Mouse (Mus musculus): ENCODE measurements around the gene Kcp. TPM values are rescaled to one million over a fixed set of nuclear protein-coding genes. Genes with fewer than 3 reads are reported as not detected.

Kcp gene
- polyA plus RNA-seq, 1 experiment = not detected

GRCm38 (mm10) chr6:29539502-29539901, 31.8 kb upstream of the Kcp start:
- no peak overlapping the region for H3K27ac ChIP-seq (ENCODE audit: control insufficient read depth, insufficient read depth, low read depth, low read length, poor library complexity)

GRCm38 (mm10) chr6:29537221-29537620, 29.5 kb upstream of the Kcp start:
- no peaks in the 10 kb centered on the region for H3K4me1 ChIP-seq (ENCODE audit: control insufficient read depth, insufficient read depth, low read length)
- no peak overlapping the region for H3K27ac ChIP-seq (ENCODE audit: control insufficient read depth, insufficient read depth, low read depth, low read length, poor library complexity)
- TF ChIP-seq CTCF (IDR thresholded peaks at IDR 0.05; ENCODE audit: control insufficient read depth, insufficient read depth, low read length) = no peak
- no peak for TF ChIP-seq POLR2A (IDR thresholded peaks at IDR 0.05; ENCODE audit: borderline replicate concordance, control insufficient read depth, low read depth, low read length)
- H3K4me3 ChIP-seq (replicated peaks; ENCODE audit: control insufficient read depth, low read depth, low read length) = no peak overlapping the region
- 82% methylated on average over 3 of the region's 3 CpGs for WGBS

More at GRCm38 (mm10) chr6:29539502-29539901, 31.8 kb upstream of the Kcp start:
- TF ChIP-seq POLR2A (IDR thresholded peaks at IDR 0.05; ENCODE audit: borderline replicate concordance, control insufficient read depth, low read depth, low read length) = no peak
- TF ChIP-seq CTCF (IDR thresholded peaks at IDR 0.05; ENCODE audit: control insufficient read depth, insufficient read depth, low read length) = no peak
- Histone ChIP-seq H3K4me1 (ENCODE audit: control insufficient read depth, insufficient read depth, low read length) (no peaks in the 10 kb centered on the region), H3K4me3 (replicated peaks; ENCODE audit: control insufficient read depth, low read depth, low read length) (no peak overlapping the region)
- WGBS = 93% methylated on average over 8 of the region's 8 CpGs

GRCm38 (mm10) chr6:29536651-29537193, 29.0 kb upstream of the Kcp start:
- H3K27ac ChIP-seq (ENCODE audit: control insufficient read depth, insufficient read depth, low read depth, low read length, poor library complexity) = 0 out of 2 replicates have a peak overlapping the region, but pooled peaks have one; percentile 20
- no peak overlapping the region for H3K4me3 ChIP-seq (replicated peaks; ENCODE audit: control insufficient read depth, low read depth, low read length)
- TF ChIP-seq CTCF (IDR thresholded peaks at IDR 0.05; ENCODE audit: control insufficient read depth, insufficient read depth, low read length) (0 out of 2 replicates have a peak, but pooled peaks have one; percentile 36), POLR2A (IDR thresholded peaks at IDR 0.05; ENCODE audit: borderline replicate concordance, control insufficient read depth, low read depth, low read length) (no peak)
- WGBS = 65% methylated on average over 4 of the region's 4 CpGs
- no peaks in the 10 kb centered on the region for H3K4me1 ChIP-seq (ENCODE audit: control insufficient read depth, insufficient read depth, low read length)

- H3K4me1 ChIP-seq (ENCODE audit: control insufficient read depth, insufficient read depth, low read length) = no peaks in the 10 kb centered on the region
- H3K4me3 ChIP-seq (replicated peaks; ENCODE audit: control insufficient read depth, low read depth, low read length) = no peak overlapping the region
- 79% methylated on average over 6 of the region's 6 CpGs for WGBS
- TF ChIP-seq CTCF (IDR thresholded peaks at IDR 0.05; ENCODE audit: control insufficient read depth, insufficient read depth, low read length) (no peak), POLR2A (IDR thresholded peaks at IDR 0.05; ENCODE audit: borderline replicate concordance, control insufficient read depth, low read depth, low read length) (no peak)
- no peak overlapping the region for H3K27ac ChIP-seq (ENCODE audit: control insufficient read depth, insufficient read depth, low read depth, low read length, poor library complexity)
Measured at GRCm38 (mm10) chr6:29535316-29535715, 27.6 kb upstream of the Kcp start.

GRCm38 (mm10) chr6:29530050-29530449, 22.3 kb upstream of the Kcp start:
- Histone ChIP-seq H3K27ac (ENCODE audit: control insufficient read depth, insufficient read depth, low read depth, low read length, poor library complexity) (peak overlapping the region; percentile 33), H3K4me1 (ENCODE audit: control insufficient read depth, insufficient read depth, low read length) (peaks cover 4% of the 10 kb centered on the region; the same call in 1 of the 2 replicates), H3K4me3 (replicated peaks; ENCODE audit: control insufficient read depth, low read depth, low read length) (no peak overlapping the region)
- 31% methylated on average over 4 of the region's 4 CpGs for WGBS
- no peak for TF ChIP-seq POLR2A (IDR thresholded peaks at IDR 0.05; ENCODE audit: borderline replicate concordance, control insufficient read depth, low read depth, low read length)

GRCm38 (mm10) chr6:29529444-29529820, 21.7 kb upstream of the Kcp start:
- Histone ChIP-seq H3K27ac (ENCODE audit: control insufficient read depth, insufficient read depth, low read depth, low read length, poor library complexity) (peak overlapping the region; percentile 78), H3K4me3 (replicated peaks; ENCODE audit: control insufficient read depth, low read depth, low read length) (peak overlapping the region; percentile 84), H3K4me1 (ENCODE audit: control insufficient read depth, insufficient read depth, low read length) (peaks cover 4% of the 10 kb centered on the region; the same call in 1 of the 2 replicates)
- TF ChIP-seq CTCF (IDR thresholded peaks at IDR 0.05; ENCODE audit: control insufficient read depth, insufficient read depth, low read length) (no peak), POLR2A (IDR thresholded peaks at IDR 0.05; ENCODE audit: borderline replicate concordance, control insufficient read depth, low read depth, low read length) (no peak)
- WGBS = 0% methylated on average over 2 of the region's 2 CpGs

GRCm38 (mm10) chr6:29528561-29529443, 21.1 kb upstream of the Kcp start:
- H3K4me1 ChIP-seq (ENCODE audit: control insufficient read depth, insufficient read depth, low read length) = peaks cover 5% of the 10 kb centered on the region
- H3K27ac ChIP-seq (ENCODE audit: control insufficient read depth, insufficient read depth, low read depth, low read length, poor library complexity) = peak overlapping the region; percentile 78
- no peak for TF ChIP-seq POLR2A (IDR thresholded peaks at IDR 0.05; ENCODE audit: borderline replicate concordance, control insufficient read depth, low read depth, low read length)
- 5% methylated on average over 13 of the region's 13 CpGs for WGBS
- peak overlapping the region; percentile 84 for H3K4me3 ChIP-seq (replicated peaks; ENCODE audit: control insufficient read depth, low read depth, low read length)

- no peak for TF ChIP-seq POLR2A (IDR thresholded peaks at IDR 0.05; ENCODE audit: borderline replicate concordance, control insufficient read depth, low read depth, low read length)
- no peak for TF ChIP-seq CTCF (IDR thresholded peaks at IDR 0.05; ENCODE audit: control insufficient read depth, insufficient read depth, low read length)
- WGBS = 7% methylated on average over 8 of the region's 8 CpGs
- peaks cover 6% of the 10 kb centered on the region for H3K4me1 ChIP-seq (ENCODE audit: control insufficient read depth, insufficient read depth, low read length)
- peak overlapping the region; percentile 84 for H3K4me3 ChIP-seq (replicated peaks; ENCODE audit: control insufficient read depth, low read depth, low read length)
- H3K27ac ChIP-seq (ENCODE audit: control insufficient read depth, insufficient read depth, low read depth, low read length, poor library complexity) = peak overlapping the region; percentile 78
Measured at GRCm38 (mm10) chr6:29528165-29528505, 20.4 kb upstream of the Kcp start.
